Mouse (Mus musculus) kidney, postnatal 10 days (tissue): ENCODE measurements at regions not wholly inside any gene's neighbourhood (a gene's known extent, or its start where the extent isn't known, plus 50 kb on each side); places are given as distances from the start of the nearest gene placed in this dataset.

Experiments
- DNase-seq: peaks from one replicate; pipeline ENCODE4 v3.0.0; 2021; ENCODE audit warnings: mixed read lengths

DNA sequence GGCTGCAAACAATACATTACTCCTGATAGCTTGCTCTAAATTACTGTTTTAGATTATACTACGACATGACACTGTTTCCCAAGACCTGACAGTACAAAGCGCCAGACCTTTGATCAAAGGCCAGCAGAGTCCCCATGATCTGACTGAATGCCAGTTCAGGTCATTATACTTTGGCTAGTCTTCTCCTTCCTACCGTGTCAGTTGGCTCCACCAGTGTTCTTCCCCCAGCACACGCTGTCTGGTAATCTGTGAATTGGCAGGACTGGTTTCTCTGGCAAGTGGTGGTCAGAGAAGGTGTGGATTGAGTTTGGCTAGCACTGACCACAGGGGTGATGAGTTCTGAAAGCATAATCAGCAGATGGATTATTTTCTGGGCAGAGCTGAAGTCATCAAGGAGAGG is 93.1 kb upstream of the Barx2 start:
- no peak for DNase-seq

DNA sequence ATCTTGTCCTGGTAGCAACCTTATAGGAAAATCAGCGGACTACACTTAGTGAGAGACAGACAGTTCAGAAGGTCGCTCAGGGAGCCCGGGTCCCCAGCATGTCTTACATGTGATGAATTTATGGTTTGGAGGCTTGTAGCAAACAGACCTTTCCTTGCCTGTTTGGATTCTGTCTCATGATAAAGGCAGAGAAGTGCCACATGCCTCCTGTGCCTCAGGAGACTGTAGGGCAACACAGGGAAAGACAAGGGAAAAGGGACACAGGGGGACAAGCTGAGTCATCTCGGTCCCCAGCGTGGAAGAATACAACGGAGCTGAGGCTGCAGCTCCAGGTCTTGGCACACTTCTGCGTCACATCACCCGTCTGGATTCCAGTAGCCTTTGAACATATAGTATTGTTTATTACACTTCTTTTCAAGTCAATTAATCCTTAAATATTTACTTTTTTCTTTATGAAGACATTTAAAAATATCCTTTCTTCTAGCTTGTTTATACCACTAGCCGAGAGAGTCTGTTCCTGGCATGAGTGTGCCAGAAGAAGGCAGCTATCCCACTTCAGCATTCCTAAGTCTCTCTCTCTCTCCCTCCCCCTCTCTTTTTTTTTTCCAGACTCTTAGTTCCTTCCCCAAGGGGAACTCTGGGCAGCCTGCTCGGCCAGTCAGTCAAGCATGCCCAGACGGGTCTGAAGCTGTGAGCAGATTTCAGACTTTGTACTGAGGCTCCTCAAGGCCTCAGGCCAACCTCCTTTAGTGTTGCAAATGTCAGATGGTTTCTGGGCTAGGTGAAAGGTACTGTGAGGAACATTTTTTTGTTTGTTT is 97.9 kb upstream of the Barx2 start:
- peak; percentile 57 for DNase-seq

DNA sequence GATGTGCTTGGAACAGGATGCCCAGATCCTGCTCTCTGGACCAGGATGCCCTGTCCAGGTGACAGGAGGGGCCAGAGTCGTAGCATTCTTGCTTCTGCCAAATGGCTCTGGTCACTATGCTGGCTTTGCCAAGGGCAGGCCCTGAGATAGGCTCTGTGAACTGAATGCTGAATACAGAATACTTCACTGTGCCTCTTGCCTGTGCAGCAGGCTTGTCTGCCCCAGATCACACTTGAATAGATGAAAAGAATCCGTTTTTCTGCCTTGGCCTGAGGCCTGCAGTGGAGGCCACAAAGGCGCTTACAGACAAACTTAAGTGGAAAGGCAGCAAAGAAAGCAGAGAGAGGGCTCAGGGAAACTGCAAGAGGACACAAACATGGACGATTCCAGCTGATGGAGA is 99.7 kb upstream of the Arhgap32 start:
- no peak for DNase-seq

DNA sequence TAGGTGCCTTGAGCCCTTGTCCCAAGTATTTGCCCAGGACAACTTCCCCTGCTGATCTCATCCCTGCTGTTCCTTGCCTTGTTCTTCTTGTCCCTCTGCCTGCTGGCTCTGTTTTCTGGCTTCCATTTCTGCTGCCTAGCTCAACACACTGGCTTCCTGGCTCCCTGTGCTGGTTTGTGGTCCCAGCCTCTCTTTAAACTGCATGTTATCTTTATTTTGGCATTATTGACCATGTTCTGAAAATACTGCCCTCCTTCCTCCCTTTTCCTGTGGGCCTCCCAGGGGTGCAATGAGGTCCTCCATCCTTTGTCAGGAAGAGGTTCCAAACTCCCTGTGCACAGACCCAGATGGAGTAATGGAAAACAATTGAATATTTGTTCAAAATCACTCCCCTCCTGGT is 97.9 kb upstream of the Arhgap32 start:
- peak; percentile 65 for DNase-seq

DNA sequence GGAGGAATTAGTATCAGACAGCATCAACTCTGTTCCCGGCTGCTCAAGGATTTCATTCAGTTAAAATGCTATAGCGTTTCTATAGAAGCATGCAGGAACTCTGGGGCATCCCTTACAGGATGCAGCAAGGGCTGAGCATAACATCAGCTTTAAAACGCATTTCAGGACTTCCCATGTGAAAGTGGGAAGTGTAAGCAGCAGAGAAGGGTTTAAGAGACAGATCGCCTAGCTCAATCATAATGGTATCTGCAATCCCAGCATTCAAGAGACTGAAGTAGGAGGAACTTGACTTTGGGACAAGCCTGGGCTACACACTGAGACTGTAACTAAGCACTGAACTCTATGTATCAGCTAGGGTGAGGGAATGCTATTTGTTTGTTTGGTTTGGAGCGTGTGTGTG is 96.2 kb upstream of the Arhgap32 start:
- DNase-seq: no peak

DNA sequence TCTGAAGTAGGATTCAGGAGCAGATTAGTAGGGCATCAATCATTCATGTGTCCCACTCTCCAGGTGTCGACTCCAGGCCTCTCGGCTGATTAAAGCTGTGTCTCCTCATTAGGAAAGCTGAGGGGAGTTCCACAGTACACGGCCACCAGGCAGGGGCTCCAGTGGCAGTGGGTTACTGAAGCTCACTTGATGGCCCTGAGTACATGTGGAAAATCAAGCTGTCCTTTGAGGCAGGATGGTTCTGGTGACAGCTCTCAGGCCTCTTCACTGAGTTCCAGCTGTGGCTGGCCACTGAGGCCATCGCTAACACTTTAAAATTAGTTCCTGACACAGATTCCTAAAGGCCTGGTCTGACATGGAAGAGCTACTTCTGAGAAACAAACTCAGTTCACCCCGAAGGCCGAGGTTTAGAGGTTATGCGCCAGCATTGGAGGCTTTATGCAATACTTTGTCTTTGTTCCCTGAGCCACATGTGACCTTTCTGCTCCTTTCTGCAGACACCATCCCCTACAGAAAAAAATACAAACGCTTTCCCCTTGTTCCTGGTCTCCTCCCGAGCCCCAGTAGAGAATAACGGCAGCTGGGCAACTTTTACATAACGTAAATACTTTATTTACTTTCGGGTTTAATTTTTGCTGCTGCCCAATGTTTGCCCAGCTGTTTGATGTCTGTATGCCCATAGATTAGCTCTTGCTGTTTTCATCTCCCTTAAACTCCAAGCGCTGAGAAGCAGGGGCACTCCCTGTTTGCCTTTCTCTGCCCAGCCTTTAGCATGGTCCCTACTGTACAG is 94.8 kb upstream of the Arhgap32 start:
- no peak for DNase-seq

DNA sequence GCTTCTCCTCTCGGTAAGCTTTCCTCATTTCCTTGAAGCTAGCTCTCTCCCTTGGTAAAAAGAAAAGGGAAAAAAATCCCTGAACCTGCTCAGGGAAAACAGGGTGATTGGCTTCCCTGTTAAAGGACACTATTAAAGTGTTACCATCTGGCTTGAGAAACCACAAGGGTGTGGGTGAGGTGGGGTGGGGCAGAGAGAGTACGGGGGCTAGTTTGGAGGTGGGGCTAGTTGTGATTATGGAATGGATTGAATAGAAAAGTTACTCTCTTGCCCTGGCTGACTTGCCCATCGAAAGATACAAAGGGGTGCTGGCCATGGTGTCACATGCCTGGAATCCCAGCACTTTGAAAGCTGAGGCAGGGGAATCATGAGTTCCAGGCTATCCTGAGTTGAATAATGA is 94.2 kb upstream of the Arhgap32 start:
- no peak for DNase-seq

DNA sequence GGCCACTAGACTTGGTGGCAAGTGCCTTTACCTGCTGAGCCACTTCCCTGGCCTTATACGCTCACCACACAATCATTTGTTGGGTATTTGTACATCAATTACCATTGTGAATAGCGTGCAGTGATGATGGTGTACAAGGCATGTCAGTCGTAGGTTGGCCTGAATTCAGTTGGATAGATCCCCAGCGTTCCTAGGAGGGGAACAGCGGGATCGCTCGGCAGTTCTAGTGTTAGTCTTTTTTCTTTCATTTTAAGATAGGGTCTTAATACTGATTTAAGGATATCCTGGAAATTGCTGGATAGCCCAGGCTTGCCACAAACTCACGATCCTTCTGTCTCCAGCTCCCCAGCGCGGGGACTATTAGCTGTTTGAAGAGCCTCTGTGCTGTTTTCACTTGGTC is 92.9 kb upstream of the Arhgap32 start:
- no peak for DNase-seq

DNA sequence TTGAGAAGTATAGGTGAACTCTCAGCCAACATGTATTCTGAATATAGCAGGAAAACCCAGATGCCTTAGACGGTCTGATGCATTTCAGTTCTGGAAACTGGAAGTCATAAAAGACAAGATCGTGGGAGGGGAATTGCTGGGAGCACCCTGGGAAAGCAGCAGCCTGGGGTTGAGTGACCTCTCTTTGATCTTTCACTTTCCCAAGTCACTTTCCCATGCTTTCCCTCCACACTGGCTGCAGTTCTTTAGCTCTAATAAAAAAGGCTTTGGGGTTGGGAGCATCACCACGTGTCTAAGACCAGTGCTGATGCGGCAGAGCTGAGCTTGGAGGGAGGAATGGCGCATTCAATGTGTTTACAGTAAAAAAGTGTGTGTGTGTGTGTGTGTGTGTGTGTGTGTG is 91.2 kb upstream of the Arhgap32 start:
- DNase-seq: peak; percentile 45

DNA sequence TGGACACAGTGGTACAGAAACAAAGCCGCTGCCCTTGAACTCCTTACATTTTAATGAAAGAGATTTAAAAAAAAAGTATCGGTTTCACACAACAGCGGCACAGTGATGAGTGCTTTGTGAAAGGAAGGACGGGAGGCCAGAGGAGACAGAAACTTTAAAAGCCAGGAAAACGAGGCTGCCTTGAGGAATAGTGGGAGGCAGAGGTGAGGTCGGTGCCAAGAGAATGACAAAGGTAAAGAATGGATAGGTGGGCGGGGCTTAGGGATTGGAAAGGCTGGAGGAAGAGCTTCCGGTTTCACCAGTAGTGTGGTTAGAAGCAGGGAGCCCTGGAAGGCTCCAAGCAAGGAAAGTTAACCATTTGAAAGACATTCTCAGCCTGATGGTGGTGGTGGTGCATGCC is 88.0 kb upstream of the Arhgap32 start:
- peak; percentile 72 for DNase-seq

DNA sequence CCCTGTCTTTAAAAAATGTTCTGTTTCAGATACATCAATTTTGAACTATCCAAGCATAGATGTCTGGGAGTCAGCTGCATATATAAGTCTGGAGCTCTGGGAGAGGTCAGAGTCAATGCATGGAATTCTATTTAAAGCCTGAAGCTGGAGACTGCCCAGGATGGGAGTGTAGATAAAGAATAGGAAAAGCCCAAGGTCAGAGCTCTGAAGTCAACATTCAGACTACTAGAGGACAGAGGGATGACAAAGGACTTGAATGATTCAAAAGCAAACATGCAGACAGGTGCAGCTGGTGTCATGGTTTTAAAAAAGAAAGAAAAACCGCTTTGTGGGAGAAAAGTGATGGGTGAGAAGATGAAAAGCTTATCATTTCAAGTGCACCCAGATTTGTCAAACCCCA is 86.9 kb upstream of the Arhgap32 start:
- no peak for DNase-seq

DNA sequence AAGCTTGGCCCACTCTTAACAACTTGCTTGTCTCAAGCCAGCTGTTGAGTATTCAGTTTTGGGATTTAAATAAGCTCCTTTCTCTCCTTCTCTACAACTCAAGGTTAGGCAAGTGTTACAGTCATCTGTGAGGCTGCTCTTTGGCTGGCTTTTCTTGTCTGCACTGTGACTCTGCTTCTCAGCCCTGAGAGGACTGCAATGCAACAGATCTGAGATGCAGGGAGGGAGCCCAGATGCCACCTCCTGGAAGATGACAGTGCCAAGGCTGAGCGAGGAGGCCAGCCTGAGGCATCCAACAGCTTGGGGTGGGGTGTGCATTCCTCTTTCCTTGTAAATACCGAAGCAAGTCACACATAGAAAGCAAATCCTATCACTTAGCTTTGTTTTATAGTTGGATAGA is 86.2 kb upstream of the Arhgap32 start:
- no peak for DNase-seq

DNA sequence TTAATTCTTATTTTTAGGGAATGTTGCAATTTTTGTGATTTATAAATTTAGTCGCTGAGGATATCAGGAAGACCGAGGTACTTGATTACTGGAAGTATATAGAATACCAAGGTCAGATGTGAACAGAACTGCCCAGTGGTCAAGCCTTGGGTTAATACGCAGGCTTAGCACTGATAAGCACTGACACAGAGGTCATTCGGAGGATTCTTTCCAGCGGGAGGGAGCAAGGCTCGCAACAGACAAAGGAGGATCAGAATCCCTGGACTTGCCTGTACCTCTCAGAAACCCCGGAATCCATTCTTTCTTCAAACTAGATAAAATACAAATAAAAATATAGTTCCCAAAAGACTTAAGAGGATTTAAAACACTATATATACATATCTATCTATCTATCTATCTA is 85.7 kb upstream of the Arhgap32 start:
- no peak for DNase-seq

DNA sequence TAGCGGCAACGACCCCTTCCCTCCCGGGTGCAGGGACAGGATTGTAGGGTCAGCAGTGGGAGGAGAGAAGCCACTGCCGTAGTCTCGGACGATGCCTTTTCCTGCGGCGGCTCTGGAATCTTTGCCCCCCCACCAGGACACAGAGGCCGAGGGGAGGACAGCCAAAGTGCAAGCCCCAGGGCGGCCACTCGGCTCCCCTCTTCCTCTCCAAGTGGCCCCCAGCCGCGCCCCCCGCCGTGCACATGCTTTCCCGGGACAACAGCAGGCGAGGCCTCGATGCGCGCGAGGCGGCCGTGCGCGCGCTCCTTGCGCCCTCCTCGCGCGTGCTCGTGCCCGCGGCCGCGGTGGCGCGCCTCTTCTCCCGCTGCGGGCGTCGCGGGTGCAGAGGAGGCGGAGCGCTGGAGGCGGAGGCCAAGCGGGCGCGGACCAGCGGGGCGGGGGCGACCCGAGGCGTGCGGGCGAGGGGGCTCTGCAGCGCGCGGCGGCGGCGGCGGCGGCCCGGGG is 83.9 kb upstream of the Arhgap32 start:
- DNase-seq: peak; percentile 93

DNA sequence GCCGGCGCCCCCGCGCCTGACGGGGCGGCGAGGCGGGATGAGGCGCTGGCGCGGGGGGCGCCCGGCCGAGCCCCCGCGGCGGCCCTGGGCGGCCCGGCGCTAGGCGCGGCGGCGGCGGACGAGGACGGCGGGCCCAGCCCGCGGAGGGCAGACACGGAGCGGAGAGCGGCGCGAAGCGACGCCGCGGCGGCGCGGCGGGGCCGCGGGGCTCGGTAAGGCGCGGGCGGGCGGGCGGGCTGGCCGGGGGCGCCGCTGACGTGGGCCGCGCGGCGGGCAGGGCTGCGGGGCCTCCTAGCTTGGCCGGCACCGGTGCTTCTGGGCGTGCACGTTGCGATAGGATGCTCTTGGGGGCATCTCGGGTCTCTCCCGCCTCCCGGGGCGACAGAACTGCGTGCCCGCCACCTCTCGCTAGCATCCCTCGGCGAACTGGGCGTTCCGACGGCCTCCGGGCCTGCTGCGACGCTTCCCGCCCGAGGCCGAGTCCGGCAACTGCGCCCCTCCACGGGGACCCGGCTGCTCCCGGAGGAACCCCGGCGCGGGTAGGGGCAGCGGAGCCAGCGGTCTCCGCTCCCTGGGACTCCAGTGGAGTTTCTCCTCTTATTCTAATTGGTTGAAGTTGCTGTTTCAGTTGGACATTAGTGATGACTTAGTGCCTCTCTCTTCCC is 83.3 kb upstream of the Arhgap32 start:
- DNase-seq: peak; percentile 70

DNA sequence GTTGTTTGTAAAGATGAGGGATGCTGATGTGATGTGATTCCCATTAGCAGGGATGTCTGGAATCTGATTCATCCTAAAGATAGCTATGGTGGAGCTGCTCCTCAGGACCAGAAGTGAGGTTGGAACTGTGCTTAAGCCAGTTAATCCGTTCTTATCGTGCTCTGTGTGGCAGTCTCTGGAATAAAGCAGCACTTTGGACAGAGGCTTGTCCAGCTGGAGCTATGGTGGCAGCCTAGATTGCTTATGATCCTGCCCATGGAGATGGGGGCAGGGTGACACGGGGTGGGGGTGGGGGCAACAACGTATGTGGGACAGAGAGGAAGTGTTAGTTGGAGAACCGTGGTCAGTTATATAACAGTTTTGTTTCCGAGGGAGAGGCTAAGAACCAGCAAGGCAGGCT is 82.0 kb upstream of the Arhgap32 start:
- DNase-seq: peak; percentile 32

DNA sequence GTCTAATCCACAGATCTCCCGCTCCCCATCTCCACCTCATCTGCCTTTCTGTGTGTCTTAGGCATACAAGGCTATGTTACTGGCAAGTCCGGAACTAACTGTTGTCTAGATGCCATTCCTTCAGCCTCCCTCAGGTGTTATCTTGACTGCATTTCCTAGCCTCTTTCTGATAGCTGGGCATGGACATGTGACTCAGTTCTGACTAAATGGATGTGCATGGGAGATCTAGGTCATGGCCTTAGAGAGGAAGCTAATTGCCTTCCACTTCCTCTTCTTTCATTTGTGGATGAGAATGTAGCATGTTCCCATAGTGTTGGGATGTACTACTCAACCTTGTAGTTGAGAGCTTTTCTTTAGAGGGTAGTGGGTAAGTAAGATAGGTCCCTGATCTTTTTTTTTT is 75.9 kb upstream of the Arhgap32 start:
- DNase-seq: no peak

DNA sequence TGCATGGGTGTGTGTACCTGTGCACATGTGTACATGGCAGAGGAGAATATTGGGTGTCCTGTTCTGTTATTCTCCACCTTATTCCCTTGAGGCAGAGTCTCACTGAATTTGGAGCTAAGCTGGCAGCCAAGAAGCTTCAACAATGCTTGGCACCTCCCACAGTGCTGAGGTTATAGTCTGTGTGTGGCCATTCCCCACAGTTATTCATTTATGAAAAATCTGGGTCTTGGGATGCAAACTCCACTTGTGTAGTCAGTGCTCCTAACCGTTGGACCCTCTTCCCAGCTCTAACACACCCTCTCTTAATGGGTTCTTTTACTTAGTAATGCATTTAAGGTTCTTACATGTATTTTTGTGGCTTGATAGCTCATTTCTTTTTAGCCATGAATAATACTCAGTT is 72.6 kb upstream of the Arhgap32 start:
- DNase-seq: peak; percentile 22

DNA sequence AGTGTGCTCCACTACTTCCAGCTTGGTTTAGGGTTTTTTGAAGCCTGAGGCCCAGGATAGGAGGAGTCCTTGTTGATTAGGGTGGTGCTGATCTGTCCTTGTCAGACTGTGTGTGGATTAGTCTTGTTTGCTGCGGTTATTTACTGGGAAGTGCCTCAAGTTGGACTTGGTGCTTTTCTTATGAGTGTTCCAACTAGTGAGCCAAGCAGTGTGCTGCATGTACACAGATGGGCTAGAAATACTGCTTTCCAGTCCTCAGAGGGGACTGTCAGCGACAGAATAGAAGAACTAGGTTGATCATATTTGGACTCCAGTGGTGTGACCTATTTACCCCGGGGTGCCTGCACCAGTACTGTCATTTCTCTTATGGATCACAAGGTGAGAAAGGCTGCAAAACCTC is 69.1 kb upstream of the Arhgap32 start:
- DNase-seq: no peak

DNA sequence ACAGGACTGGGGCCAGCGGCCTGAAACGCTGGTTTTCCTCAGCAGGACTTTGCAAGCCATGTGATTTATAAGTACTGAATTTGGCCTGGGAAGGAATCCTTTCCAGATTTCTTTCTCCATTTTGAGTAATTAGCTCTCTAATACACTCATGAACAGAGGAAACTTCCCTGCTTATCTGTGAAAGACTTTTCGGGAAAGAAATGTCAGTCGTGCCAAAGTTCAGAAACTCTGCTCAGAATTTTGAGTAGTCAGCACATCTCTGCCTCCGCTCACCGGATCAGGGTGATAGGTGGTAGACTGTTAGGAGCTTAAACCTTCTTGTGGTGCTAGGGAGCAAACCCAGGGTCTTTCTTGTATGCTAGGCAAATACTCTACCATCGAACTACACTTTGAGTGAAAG is 67.0 kb upstream of the Arhgap32 start:
- peak; percentile 33 for DNase-seq

DNA sequence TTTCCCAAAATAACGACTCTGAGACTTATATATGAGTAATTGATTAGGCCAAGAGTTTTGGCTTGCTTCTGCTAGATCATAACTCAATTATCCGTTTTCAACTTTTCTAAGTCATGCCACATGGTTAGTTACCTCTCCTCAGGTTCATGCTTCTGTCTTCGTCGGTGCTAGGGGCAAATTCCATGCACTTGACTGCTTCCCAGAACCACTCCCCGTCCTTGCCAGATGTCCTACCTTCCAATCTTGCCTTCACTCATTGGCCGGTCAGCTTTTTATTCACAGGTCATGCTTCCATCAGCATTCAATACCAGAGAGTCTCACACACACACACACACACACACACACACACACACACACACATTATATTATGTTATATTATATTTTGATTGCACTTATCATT is 66.4 kb upstream of the Arhgap32 start:
- no peak for DNase-seq

DNA sequence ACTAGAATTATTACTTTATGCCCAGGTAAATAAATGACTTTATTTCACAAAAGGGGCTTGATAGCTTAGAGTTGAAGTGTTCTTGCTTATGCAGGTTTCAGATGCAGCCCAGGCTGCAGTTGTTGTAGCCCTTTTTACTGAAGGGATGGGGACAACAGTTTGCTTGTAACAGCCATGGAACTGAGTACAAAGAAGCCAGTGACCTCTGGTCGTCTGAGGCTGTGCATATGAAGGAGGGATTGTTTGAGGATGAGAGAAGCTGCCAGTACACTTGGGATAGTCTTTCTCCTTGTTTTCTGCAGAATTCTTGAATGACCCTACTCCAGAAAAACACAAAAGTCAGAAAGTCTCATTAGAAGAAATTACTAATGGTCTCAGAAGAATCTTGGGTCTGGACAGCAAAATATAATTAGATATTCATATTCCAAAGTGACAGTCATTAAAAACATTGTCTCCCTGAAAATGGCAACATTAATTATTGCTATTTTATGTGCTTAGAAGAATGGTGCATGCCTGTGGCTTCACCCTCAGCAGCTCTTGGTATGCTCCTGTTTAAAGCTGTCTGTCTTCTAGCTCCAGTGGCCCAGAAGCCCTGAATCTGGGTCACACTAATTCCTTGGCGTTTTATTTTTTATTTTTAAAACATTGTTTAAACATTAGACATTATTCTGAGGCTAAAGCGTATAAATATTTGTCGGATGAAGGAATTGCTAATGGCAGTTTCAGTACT is 61.9 kb upstream of the Arhgap32 start:
- DNase-seq: no peak
